Mouse (Mus musculus) gastrocnemius, adult 18-20 months (tissue): Measurements from ENCODE around the gene Pax5. TPM values are rescaled to one million over a fixed set of nuclear protein-coding genes. Genes with fewer than 3 reads are reported as not detected.

Experiments
- DNase-seq: peaks from one replicate; pipeline ENCODE4 v3.0.0; 2021; ENCODE audit warnings: low spot score
- total RNA-seq, 2 experiments: library from RNA; stranded (reverse); gene quantifications; 2 replicates each; pipeline ENCODE4 v1.2.3; 2021

Pax5 gene
- total RNA-seq, 2 experiments from 2014 or later = 0.02 TPM; not detected in 1

GRCm38 (mm10) chr4:44668172-44668571, 42.1 kb downstream of the Pax5 start:
- DNase-seq = no peak

GRCm38 (mm10) chr4:44667369-44667768, 42.9 kb downstream of the Pax5 start:
- DNase-seq = no peak

GRCm38 (mm10) chr4:44664767-44665056, 45.6 kb downstream of the Pax5 start:
- no peak for DNase-seq

GRCm38 (mm10) chr4:44664004-44664766, 46.1 kb downstream of the Pax5 start:
- DNase-seq = no peak

- no peak for DNase-seq
These were observed 46.8 kb downstream of the Pax5 start for GRCm38 (mm10) chr4:44663489-44663888.

GRCm38 (mm10) chr4:44645181-44645580, 65.1 kb downstream of the Pax5 start:
- no peak for DNase-seq

- DNase-seq = no peak
These were observed 68.3 kb downstream of the Pax5 start for GRCm38 (mm10) chr4:44641831-44642587.

- DNase-seq = no peak
These were observed 74.7 kb downstream of the Pax5 start for GRCm38 (mm10) chr4:44635618-44636017.

GRCm38 (mm10) chr4:44633694-44634524, 76.4 kb downstream of the Pax5 start:
- peak; percentile 56 for DNase-seq

- DNase-seq = no peak
These were observed 80.2 kb downstream of the Pax5 start for GRCm38 (mm10) chr4:44630059-44630458.

- no peak for DNase-seq
These were observed 82.4 kb downstream of the Pax5 start for GRCm38 (mm10) chr4:44627890-44628289.

- no peak for DNase-seq
These were observed 85.2 kb downstream of the Pax5 start for GRCm38 (mm10) chr4:44625108-44625424.

GRCm38 (mm10) chr4:44624232-44625107, 85.8 kb downstream of the Pax5 start:
- DNase-seq = no peak

- DNase-seq = no peak
These were observed 86.9 kb downstream of the Pax5 start for GRCm38 (mm10) chr4:44623435-44623727.

- DNase-seq = no peak
These were observed 87.4 kb downstream of the Pax5 start for GRCm38 (mm10) chr4:44622682-44623434.

- no peak for DNase-seq
These were observed 90.0 kb downstream of the Pax5 start for GRCm38 (mm10) chr4:44620241-44620640.

- DNase-seq = no peak
These were observed 96.1 kb downstream of the Pax5 start for GRCm38 (mm10) chr4:44614066-44614667.

GRCm38 (mm10) chr4:44612392-44612791, 97.9 kb downstream of the Pax5 start:
- DNase-seq = no peak

- DNase-seq = no peak
These were observed 104.8 kb downstream of the Pax5 start for GRCm38 (mm10) chr4:44605453-44605852.

- no peak for DNase-seq
These were observed 108.0 kb downstream of the Pax5 start for GRCm38 (mm10) chr4:44602257-44602801.
